Mouse (Mus musculus): ENCODE measurements around the gene Mx1.

Gene Mx1

DNA sequence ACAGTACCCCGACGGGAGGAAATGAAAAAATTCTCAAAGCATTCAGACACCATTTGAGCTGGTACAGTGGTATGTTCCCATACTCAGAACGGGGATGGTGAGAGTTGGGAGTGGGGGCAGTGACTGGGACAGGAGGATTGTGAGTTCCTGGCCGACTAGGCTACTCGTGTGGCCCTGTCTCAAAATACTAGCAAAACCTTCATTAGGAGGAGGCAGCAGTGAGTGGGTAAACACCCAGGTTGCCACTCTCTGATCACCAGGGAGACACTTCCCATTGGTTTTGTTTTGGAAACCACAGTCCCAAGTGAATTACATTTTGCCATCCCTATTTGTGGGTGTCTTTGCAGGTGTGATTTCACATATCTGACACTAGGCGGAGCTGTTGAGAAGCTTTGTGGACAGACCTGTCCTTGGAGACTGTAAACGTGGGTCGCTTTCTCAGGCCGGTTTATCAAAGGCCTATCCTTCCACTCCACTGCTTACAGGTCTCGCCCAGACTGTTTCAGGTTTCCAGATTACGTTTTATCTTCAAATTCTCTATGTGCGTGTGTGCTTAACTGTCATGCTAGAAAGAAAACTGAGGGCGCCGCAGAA lies 18.9 kb downstream of the Mx1 start:
- peak; percentile 90 for DNase-seq (ENCODE audit: low spot score)

DNA sequence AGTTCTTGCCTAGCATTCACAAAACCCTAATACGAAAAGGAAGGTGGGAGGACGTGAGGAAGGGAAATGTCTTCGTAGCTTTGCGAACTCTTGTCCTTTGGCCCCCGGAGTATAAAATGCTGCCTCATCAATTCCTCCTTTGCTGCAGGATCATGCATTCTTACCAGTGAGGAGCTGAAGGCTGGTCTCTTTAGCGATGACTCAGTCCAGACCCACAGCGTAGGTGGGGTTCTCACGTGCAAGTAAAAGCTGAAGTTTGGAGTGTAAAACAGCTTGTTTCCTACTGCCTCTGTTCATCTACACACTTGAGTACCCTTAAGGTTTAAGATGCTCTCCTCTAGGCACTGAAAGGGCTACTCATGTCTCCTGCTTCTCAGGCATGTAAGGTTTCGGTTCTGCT lies 20.7 kb downstream of the Mx1 start:
- DNase-seq (ENCODE audit: low spot score): no peak

DNA sequence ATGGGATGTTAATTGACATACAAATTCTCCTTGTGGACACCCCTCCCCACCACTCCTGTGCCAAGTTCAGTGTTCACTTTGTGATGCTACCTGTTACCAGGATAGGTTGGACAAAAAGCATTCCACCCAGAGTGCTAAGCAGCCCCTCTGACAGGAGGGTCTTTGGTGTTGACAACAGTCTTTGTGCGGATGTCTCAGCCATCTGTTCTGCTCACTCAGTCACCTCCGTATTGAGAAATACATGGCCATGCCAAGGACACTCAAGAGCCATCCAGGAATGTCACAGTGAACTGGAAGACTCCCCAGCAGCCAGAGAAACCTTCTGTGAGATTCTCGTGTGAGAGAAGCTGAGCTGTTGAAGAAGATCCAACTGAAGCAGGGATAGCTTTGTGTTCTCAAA lies 24.5 kb downstream of the Mx1 start:
- no peak for DNase-seq (ENCODE audit: low spot score)

DNA sequence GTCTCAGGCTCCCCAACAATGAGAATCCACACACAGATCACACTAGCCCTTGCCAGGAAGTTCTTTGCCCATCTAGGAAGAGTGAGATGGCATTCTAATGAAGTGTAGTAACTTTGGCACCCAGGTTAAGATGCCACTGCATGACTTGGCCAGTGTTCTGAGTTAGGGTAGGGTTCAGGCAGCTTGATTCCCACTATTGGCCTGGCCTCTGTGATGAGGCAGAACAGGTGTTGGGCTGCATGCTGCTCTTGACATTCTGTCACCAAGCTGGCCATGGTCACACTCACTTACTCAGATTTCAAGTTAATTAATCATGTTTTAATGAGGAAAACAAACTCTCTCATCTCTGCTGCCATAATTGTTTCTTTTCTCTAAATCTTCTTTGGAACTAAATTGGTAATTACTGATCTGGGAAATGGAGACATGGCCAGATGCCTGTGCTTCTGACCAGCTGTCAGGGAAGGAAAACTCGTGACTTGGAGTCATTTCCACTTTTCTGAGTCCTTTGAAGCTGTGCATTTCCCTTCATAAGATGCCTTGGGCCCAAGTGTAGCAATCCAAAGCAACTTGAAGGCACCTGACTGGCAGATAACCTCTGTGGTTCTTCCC lies 25.2 kb downstream of the Mx1 start:
- DNase-seq (ENCODE audit: low spot score): no peak

DNA sequence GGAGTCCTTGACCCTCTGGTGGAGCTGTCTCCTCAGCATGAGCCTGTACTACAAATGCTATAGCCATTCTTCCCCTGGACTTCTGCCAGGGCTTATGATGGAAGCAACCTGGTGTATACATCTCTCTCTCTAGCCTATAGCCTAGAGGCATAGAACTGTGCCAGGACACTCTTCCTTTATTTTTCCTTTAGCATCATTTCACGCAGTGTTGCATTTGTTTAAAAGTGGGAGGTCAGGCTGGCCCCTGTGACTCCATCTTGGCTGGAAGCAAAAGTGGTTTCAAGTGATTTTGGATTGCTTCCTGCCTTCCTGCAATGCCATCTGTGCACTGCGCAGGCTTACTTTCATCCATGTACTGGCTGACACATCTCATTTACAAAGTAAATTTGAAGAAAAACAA lies 28.5 kb downstream of the Mx1 start:
- DNase-seq (ENCODE audit: low spot score): no peak

DNA sequence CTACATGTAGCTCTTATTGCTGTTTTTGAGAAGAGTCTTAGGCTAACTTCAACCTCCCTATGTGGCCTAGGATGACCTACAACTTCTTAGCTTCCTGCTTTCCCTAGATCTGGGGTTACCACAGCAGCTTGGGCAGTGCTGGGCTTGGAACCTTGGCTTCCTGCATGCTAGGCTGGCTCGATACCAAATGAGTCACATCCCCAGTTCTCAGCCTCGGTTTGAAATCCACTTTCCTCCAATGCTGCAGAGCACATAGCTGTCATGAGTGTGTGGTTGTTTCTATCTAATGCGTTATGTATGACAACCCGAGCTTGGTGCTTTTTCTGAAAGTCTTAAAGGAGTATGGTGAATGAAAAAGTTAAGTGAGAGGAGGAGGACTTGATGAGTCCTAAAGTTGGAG lies 31.4 kb downstream of the Mx1 start:
- DNase-seq (ENCODE audit: low spot score): no peak

DNA sequence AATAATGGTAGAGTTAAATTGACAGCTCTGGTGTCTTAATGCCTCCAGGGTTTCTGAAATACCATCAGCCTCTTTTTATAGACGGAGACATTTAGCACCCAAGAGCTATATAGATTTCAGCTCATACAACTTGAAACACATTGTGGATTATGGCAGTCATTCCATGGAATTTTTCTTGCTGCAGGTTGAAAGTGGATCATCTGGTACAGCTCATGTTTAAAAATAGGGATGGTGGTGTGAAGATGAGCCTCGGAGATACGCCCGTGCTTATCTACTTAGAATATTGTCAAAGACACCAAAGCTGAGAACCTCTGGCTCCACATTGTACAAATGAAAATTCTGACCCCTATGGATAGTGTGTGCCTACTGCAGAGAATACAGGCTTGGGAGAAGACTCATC lies 32.6 kb downstream of the Mx1 start:
- DNase-seq (ENCODE audit: low spot score): no peak

DNA sequence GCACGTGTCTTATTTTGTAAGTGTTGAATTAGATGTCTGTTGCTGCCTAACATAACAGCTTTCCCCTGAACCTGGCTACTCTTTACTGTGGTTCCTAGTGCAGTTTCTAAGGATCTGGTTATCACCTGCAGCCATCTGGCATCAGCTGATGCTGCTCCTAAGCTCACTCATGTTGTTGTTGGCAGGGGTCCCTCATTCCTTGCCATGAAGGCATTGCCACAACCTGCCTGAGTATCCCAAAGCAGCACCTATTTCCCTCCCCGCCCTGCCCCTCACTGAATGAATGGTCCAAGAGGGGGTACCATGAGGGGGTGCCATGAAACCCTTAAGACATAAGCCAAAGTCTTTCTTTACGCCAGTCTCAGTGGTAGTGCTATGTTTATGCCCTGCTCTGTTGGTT lies 34.7 kb downstream of the Mx1 start:
- no peak for DNase-seq (ENCODE audit: low spot score)

DNA sequence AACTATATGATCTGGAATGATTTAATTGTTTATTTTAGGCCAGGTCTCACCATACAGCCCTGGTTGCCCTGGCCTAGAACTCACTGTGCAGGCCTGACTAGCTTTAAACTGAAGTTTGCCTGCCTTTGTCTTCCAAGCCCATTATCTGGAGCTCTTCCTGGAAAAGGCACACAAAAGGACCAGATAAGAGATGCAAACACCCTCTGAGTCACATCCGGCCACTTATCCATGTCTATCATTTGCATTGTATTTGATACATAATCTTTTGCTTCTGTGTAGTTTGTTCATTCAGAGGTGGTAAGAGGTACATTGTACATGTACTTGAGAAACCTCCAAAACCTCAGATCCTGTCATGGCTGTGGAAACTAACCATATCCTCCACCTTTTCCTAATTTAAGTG lies 39.1 kb downstream of the Mx1 start:
- DNase-seq (ENCODE audit: low spot score): no peak

DNA sequence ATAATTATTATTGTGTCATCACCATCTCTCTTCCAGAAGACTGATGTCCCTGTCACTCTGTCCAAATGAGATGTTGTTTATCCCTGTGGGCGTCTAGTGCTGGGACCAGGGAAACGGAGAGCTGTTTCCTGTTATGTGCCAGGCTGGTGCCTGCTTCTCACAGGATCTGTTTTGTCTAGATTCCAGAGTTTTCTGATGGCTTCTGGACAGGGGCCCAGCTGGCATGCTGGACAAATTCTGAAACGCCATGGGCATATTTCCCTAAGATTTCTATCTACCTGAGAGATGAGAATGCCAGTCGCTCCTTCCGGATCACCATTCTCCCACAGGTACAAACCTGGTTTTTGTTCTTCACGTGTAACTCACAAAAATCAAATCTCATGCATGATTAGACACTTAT lies 41.0 kb downstream of the Mx1 start:
- no peak for DNase-seq (ENCODE audit: low spot score)

DNA sequence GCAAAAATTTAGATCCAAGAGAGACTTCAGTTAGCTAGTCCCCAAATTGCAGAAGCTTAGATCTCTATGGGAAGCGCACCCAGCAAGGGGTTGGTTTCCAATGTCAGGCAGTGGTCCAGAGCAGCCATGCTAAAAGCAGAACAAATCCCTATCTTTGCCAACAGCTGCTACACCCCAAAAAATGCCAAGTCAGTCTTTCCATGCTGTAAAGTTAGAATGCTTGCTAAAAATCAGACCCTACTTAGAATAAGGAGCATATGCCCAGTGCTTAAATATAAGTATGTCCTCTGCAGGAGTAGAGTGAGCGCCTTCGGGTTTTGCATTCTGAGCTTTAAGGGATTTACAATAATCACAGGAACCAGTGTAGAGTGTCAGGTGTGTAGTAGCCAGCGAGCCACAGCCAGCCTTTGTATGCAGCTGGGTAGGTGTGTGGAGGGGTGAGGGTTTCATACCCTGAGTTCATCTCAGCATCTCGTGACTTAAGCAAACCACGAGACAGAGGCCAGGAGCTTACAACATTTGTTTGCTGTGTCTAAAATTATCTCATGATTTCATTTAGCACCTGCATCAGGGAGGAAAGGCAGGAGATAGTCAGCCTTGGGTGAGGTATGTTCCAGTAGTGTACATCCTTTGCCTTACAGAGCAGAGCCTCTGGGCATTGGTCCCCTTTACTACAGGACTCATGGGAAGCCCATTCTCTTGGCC lies 43.8 kb downstream of the Mx1 start:
- DNase-seq (ENCODE audit: low spot score): no peak

DNA sequence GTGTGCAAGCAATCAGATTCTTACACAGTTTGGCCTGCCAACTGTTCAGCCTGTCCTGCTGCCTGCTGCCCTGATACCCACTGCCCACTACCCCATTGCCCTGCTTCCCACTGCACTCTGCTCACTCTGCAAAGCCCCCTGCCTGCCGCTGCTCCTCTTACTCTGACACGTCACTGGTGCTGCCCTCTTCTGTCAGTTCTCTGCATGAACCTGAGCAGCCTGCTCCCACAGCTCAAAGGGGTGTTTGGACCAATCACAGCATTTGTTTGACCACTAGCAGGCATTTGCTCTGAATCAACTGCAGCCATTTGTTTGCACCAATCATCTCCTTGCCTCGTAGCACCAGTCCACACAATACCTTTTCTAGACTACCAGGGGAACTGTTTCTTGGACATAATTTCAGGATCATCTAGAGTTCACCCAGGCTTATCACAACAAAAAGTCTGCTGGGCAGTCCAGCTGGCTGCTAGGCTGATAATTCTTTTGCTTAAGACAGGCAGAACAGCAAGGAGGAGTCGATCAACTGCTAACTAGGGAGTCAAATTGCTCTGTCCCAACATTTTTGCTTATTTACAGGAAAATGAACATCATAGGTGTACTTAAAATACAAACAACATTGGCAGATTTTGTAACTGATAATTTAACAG lies 44.7 kb downstream of the Mx1 start:
- DNase-seq (ENCODE audit: low spot score): peak; percentile 85

DNA sequence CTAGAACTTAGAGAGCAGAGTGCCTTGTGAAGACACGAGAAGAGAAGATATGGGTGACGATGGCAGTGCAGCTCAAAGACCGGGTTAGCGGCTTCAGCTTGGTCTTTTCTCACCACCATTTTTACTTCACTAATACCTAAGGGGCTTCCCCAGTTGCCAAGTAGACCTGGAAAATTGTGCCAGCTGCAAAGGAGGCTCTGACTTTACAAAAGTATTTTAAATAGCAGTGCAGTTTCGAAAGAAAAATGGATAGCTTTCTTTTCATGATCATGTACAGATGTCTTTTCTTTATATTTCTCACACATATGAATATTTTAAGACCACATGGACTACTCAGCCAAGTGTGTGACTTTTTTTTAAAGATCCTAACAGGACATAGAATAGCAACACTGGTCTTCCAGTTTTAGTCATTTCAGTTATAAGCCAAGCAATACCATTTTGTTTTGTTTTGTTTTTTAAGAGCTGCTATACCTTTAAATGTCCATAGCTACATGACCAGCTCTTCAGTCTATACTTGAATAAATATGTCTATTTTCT lies 57.2 kb downstream of the Mx1 start:
- no peak for DNase-seq (ENCODE audit: low spot score)

DNA sequence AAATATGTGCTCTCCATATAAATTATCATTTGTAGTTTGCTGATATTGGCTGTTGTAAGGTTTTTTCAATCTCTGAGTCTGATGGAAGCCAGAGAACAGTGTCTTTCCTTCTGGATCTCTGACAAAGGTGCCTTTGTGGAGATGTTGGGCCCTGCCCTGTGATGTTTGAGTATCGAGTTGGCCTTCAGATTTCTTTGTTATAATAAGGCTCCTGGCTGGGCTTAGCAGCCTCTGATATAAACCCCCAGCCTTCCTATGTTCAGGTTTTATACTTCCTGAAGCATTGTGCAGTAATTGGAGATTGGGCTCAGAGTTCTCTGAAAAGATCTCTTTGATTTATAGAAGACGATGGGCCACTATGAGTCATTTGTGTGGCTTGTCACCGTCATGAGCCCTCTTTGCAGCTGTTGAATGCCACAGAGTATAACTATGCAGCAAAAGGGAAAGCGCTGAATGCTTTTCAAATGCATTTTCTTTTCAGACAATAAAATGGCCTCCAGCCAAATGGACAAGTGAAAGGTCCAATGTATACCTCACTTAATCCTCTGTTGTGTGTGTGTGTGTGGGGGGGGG lies 60.4 kb downstream of the Mx1 start:
- no peak for DNase-seq (ENCODE audit: low spot score)

DNA sequence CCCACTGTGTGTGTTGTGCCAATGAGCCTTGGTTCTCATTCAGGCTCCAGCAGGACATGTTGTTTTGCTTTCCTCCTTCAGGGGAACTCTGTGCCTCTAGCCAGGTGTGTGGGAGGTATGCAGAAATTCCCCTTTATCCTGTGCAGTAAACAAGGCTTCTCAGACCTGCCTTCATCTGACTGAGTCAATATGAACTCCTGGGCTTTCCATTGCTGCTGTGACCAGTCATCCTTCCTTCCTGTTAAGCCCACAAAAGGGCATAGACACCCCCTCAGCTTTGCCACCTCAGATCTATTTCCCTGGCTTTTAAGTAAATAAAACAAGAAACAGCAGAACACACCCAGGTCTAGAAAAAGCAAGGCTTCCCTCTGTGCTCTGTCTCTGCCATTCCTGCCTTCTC lies 61.0 kb downstream of the Mx1 start:
- no peak for DNase-seq (ENCODE audit: low spot score)

DNA sequence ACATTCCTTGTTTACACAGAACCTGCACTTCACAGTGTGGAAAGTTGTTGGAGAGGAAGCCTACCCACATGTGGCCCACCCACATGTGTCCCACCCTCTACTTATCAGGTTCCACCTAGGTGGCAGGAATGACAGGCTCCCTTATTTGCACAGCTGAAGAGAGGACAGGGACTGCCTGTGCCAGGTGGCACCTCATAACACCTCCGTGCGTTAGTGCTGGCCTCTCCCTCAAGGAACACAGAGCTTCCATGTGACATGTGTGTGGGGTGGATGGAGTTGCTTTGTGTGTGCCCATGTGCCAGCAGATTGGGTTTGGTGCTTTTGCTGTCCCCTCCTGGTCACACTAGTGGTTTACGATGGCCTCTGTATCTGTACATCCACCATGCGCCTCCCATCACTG lies 62.7 kb downstream of the Mx1 start:
- DNase-seq (ENCODE audit: low spot score): no peak

DNA sequence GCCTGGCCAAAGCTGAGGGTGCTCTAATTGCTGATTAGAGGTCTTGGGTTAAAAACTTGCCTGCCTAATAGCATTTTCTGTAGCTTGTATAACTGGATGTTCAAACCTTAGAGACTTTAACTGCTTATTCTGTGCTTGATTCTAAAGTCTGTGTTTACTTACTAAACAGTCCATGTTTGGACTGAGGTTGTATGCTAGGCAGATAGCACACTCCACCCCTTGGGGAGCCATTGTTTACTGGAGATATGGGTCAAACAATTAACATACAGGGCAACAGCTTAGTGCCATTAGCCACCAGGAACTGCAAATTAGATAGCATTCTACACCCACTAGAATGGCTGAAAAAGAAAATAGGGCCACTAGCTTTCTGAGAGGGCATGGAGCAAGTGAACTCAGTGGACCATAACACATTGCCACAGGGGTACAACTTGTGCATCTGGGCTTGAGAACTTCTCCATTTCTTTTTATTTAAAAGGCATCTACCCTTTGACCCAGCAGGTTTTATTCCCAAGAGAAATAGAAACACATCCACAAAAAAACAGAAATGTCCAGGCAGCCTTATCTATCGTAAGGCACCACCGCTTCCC lies 64.7 kb downstream of the Mx1 start:
- DNase-seq (ENCODE audit: low spot score): no peak

Data from embryo, embryonic 10.5 days (tissue).